Mouse (Mus musculus): ENCODE measurements around the gene Krt73. TPM values are rescaled to one million over a fixed set of nuclear protein-coding genes. Genes with fewer than 3 reads are reported as not detected.
A peak's percentile ranks its signal among the peaks of the same experiment; 100 is the strongest.

Gene Krt73
- polyA plus RNA-seq, 1 experiment from 2014 or later = not detected

GRCm38 (mm10) chr15:101803052-101803822, 1.1 kb upstream of the Krt73 start:
- 0 out of 2 replicates have a peak, but pooled peaks have one; percentile 38 for ATAC-seq (ENCODE audit: insufficient read depth, low FRiP score, low TSS enrichment)
- H3K27me3 ChIP-seq (ENCODE audit: control insufficient read depth, insufficient read depth, low read length) = no peaks in the 10 kb centered on the region
- H3K9me3 ChIP-seq (ENCODE audit: control insufficient read depth, low read length) = no peaks in the 10 kb centered on the region
- H3K27ac ChIP-seq (ENCODE audit: low read depth, low read length) = no peak overlapping the region
- no peaks in the 10 kb centered on the region for H3K36me3 ChIP-seq (ENCODE audit: control insufficient read depth, insufficient read depth, low read length)
- no peak overlapping the region for H3K9ac ChIP-seq (ENCODE audit: low read length)
- H3K4me2 ChIP-seq (ENCODE audit: low read depth) = no peak overlapping the region
- 79% methylated on average over 11 of the region's 11 CpGs for WGBS
- H3K4me3 ChIP-seq (ENCODE audit: low read depth, low read length) = no peak overlapping the region
- H3K4me1 ChIP-seq (ENCODE audit: control insufficient read depth, insufficient read depth, low read length) = no peaks in the 10 kb centered on the region
- no peak for DNase-seq (ENCODE audit: low spot score)

GRCm38 (mm10) chr15:101790867-101791266, 11.3 kb downstream of the Krt73 start:
- WGBS = 34% methylated on average over 3 of the region's 3 CpGs

GRCm38 (mm10) chr15:101786360-101786759, 15.8 kb downstream of the Krt73 start, which contains the start of gene Krt72:
Krt72 (minus strand) TSS chr15:101786460.
- Histone ChIP-seq H3K4me1 (ENCODE audit: control insufficient read depth, insufficient read depth, low read length) (no peaks in the 10 kb centered on the region), H3K4me2 (ENCODE audit: low read depth) (no peak within 1 kb of the TSS), H3K4me3 (ENCODE audit: low read depth, low read length) (no peak within 1 kb of the TSS), H3K27ac (ENCODE audit: low read depth, low read length) (no peak within 1 kb of the TSS), H3K36me3 (ENCODE audit: control insufficient read depth, insufficient read depth, low read length) (no peaks in the 10 kb centered on the region), H3K9ac (ENCODE audit: low read length) (no peak within 1 kb of the TSS), H3K27me3 (ENCODE audit: control insufficient read depth, insufficient read depth, low read length) (no peaks in the 10 kb centered on the region), H3K9me3 (ENCODE audit: control insufficient read depth, low read length) (no peaks in the 10 kb centered on the region)
- ATAC-seq (ENCODE audit: insufficient read depth, low FRiP score, low TSS enrichment) (no peak), DNase-seq (ENCODE audit: low spot score) (no peak)
- WGBS = 90% methylated on average over 18 of the region's 18 CpGs

More at GRCm38 (mm10) chr15:101790867-101791266, 11.3 kb downstream of the Krt73 start:
- no peak overlapping the region for H3K4me2 ChIP-seq (ENCODE audit: low read depth)
- DNase-seq (ENCODE audit: low spot score) = no peak
- no peak overlapping the region for H3K4me3 ChIP-seq (ENCODE audit: low read depth, low read length)
- no peak overlapping the region for H3K27ac ChIP-seq (ENCODE audit: low read depth, low read length)
- no peak for ATAC-seq (ENCODE audit: insufficient read depth, low FRiP score, low TSS enrichment)
- no peaks in the 10 kb centered on the region for H3K9me3 ChIP-seq (ENCODE audit: control insufficient read depth, low read length)
- H3K9ac ChIP-seq (ENCODE audit: low read length) = no peak overlapping the region
- no peaks in the 10 kb centered on the region for H3K27me3 ChIP-seq (ENCODE audit: control insufficient read depth, insufficient read depth, low read length)
- H3K36me3 ChIP-seq (ENCODE audit: control insufficient read depth, insufficient read depth, low read length) = no peaks in the 10 kb centered on the region
- H3K4me1 ChIP-seq (ENCODE audit: control insufficient read depth, insufficient read depth, low read length) = no peaks in the 10 kb centered on the region

GRCm38 (mm10) chr15:101773420-101773819, 28.7 kb downstream of the Krt73 start:
- no peaks in the 10 kb centered on the region for H3K36me3 ChIP-seq (ENCODE audit: control insufficient read depth, insufficient read depth, low read length)
- WGBS = 84% methylated on average over 10 of the region's 10 CpGs
- H3K9ac ChIP-seq (ENCODE audit: low read length) = no peak overlapping the region
- no peaks in the 10 kb centered on the region for H3K27me3 ChIP-seq (ENCODE audit: control insufficient read depth, insufficient read depth, low read length)
- no peaks in the 10 kb centered on the region for H3K4me1 ChIP-seq (ENCODE audit: control insufficient read depth, insufficient read depth, low read length)
- H3K4me3 ChIP-seq (ENCODE audit: low read depth, low read length) = no peak overlapping the region
- ATAC-seq (ENCODE audit: insufficient read depth, low FRiP score, low TSS enrichment) (no peak), DNase-seq (ENCODE audit: low spot score) (no peak)
- no peaks in the 10 kb centered on the region for H3K9me3 ChIP-seq (ENCODE audit: control insufficient read depth, low read length)
- H3K27ac ChIP-seq (ENCODE audit: low read depth, low read length) = no peak overlapping the region
- H3K4me2 ChIP-seq (ENCODE audit: low read depth) = no peak overlapping the region

- DNase-seq (ENCODE audit: low spot score) (peak; percentile 92), ATAC-seq (ENCODE audit: insufficient read depth, low FRiP score, low TSS enrichment) (peak; percentile 61; the same call in 1 of the 2 replicates)
- Histone ChIP-seq H3K4me2 (ENCODE audit: low read depth) (no peak overlapping the region), H3K4me1 (ENCODE audit: control insufficient read depth, insufficient read depth, low read length) (no peaks in the 10 kb centered on the region), H3K27ac (ENCODE audit: low read depth, low read length) (no peak overlapping the region), H3K27me3 (ENCODE audit: control insufficient read depth, insufficient read depth, low read length) (no peaks in the 10 kb centered on the region), H3K9me3 (ENCODE audit: control insufficient read depth, low read length) (no peaks in the 10 kb centered on the region), H3K4me3 (ENCODE audit: low read depth, low read length) (no peak overlapping the region), H3K36me3 (ENCODE audit: control insufficient read depth, insufficient read depth, low read length) (no peaks in the 10 kb centered on the region), H3K9ac (ENCODE audit: low read length) (no peak overlapping the region)
- WGBS = 9% methylated on average over 5 of the region's 5 CpGs
Observed at GRCm38 (mm10) chr15:101772711-101773081, 29.4 kb downstream of the Krt73 start.

GRCm38 (mm10) chr15:101772080-101772710, 30.0 kb downstream of the Krt73 start:
- Histone ChIP-seq H3K4me2 (ENCODE audit: low read depth) (no peak overlapping the region), H3K27me3 (ENCODE audit: control insufficient read depth, insufficient read depth, low read length) (no peaks in the 10 kb centered on the region), H3K4me1 (ENCODE audit: control insufficient read depth, insufficient read depth, low read length) (no peaks in the 10 kb centered on the region), H3K36me3 (ENCODE audit: control insufficient read depth, insufficient read depth, low read length) (no peaks in the 10 kb centered on the region), H3K4me3 (ENCODE audit: low read depth, low read length) (no peak overlapping the region), H3K27ac (ENCODE audit: low read depth, low read length) (no peak overlapping the region), H3K9ac (ENCODE audit: low read length) (no peak overlapping the region; the same call in 1 of the 2 replicates), H3K9me3 (ENCODE audit: control insufficient read depth, low read length) (no peaks in the 10 kb centered on the region)
- WGBS = 71% methylated on average over 5 of the region's 5 CpGs
- no peak for ATAC-seq (ENCODE audit: insufficient read depth, low FRiP score, low TSS enrichment)
- peak; percentile 31 for DNase-seq (ENCODE audit: low spot score)

GRCm38 (mm10) chr15:101770226-101770625, 31.9 kb downstream of the Krt73 start:
- Histone ChIP-seq H3K4me2 (ENCODE audit: low read depth) (no peak overlapping the region), H3K4me1 (ENCODE audit: control insufficient read depth, insufficient read depth, low read length) (no peaks in the 10 kb centered on the region), H3K9me3 (ENCODE audit: control insufficient read depth, low read length) (no peaks in the 10 kb centered on the region), H3K4me3 (ENCODE audit: low read depth, low read length) (no peak overlapping the region), H3K36me3 (ENCODE audit: control insufficient read depth, insufficient read depth, low read length) (no peaks in the 10 kb centered on the region), H3K27me3 (ENCODE audit: control insufficient read depth, insufficient read depth, low read length) (no peaks in the 10 kb centered on the region), H3K27ac (ENCODE audit: low read depth, low read length) (no peak overlapping the region), H3K9ac (ENCODE audit: low read length) (no peak overlapping the region)
- WGBS = 69% methylated on average over 8 of the region's 8 CpGs
- no peak for DNase-seq (ENCODE audit: low spot score)
- ATAC-seq (ENCODE audit: insufficient read depth, low FRiP score, low TSS enrichment) = no peak
